Mouse (Mus musculus) embryonic facial prominence, embryonic 11.5 days (tissue): ENCODE measurements at regions not wholly inside any gene's neighbourhood (a gene's known extent, or its start where the extent isn't known, plus 50 kb on each side); places are given as distances from the start of the nearest gene placed in this dataset.

Source experiments
- ATAC-seq: fragments of 200-750 bp; cut with Nextera tagmentation; replicated peaks from 2 replicates; pipeline ENCODE4 v1.8.0; 2017; ENCODE audit warnings: low read depth; ENCODE audit not compliant: insufficient number of reproducible peaks, low FRiP score, low TSS enrichment
- DNase-seq: peaks from one replicate; pipeline ENCODE4 v3.0.0-alpha.2; 2015; ENCODE audit warnings: low spot score
- H3K27ac ChIP-seq: fragments of 300-500 bp; sonication (generic); replicated peaks from 2 replicates; pipeline ENCODE4 v1.5.1; 2014; ENCODE audit warnings: mild to moderate bottlenecking, low read depth, low read length, control low read depth
- H3K27me3 ChIP-seq: fragments of 300-500 bp; sonication (generic); 2 replicates; pipeline ENCODE4 v1.6.1; 2014; ENCODE audit warnings: mild to moderate bottlenecking, low read length, moderate library complexity, mixed read lengths; ENCODE audit not compliant: control insufficient read depth, insufficient read depth
- H3K36me3 ChIP-seq: fragments of 300-500 bp; sonication (generic); replicated peaks from 2 replicates; pipeline ENCODE4 v1.6.1; 2014; ENCODE audit warnings: low read depth, mild to moderate bottlenecking, low read length, moderate library complexity, mixed read lengths; ENCODE audit not compliant: control insufficient read depth, insufficient read depth
- H3K4me1 ChIP-seq: fragments of 300-500 bp; sonication (generic); 2 replicates; pipeline ENCODE4 v1.6.1; 2014; ENCODE audit warnings: low read length, mixed read lengths; ENCODE audit not compliant: control insufficient read depth, insufficient read depth
- H3K4me2 ChIP-seq: fragments of 300-500 bp; sonication (generic); 2 replicates; pipeline ENCODE4 v1.6.1; 2014; ENCODE audit warnings: low read depth, mild to moderate bottlenecking, control low read depth, low read length, moderate library complexity
- H3K4me3 ChIP-seq: fragments of 300-500 bp; sonication (generic); 2 replicates; pipeline ENCODE4 v1.5.1; 2014; ENCODE audit warnings: low read depth, low read length, control low read depth
- H3K9ac ChIP-seq: fragments of 300-500 bp; sonication (generic); replicated peaks from 2 replicates; pipeline ENCODE4 v1.6.1; 2014; ENCODE audit warnings: mild to moderate bottlenecking, control low read depth, low read length
- H3K9me3 ChIP-seq: fragments of 300-500 bp; sonication (generic); replicated peaks from 2 replicates; pipeline ENCODE4 v1.6.1; 2016; ENCODE audit warnings: mild to moderate bottlenecking, low read length, inconsistent platforms, mixed read lengths; ENCODE audit not compliant: control insufficient read depth
- WGBS: fragments of 180-500 bp; shearing (Covaris S2); extraction: QIAGEN DNeasy Blood & Tissue Kit; methylation state at CpG from one replicate; pipeline ENCODE4 v1.1.7; 2014; 5-methylcytosine and 5-hydroxymethylcytosine counted together

- H3K4me2 ChIP-seq, result no peak overlapping the region
- H3K4me1 ChIP-seq, result no peaks in the 10 kb centered on the region; the same call in 1 of the 2 replicates
- DNase-seq (peak; percentile 30), ATAC-seq (no peak)
- H3K36me3 ChIP-seq, result no peaks in the 10 kb centered on the region
- H3K9ac ChIP-seq, result no peak overlapping the region
- 64% methylated on average over 14 of the region's 14 CpGs for WGBS
- no peaks in the 10 kb centered on the region for H3K9me3 ChIP-seq
- H3K4me3 ChIP-seq, result no peak overlapping the region
- H3K27me3 ChIP-seq, result no peaks in the 10 kb centered on the region
- no peak overlapping the region for H3K27ac ChIP-seq
These were observed 107.9 kb upstream of the Irx3 start for GRCm38 (mm10) chr8:91909637-91910383.

- H3K36me3 ChIP-seq, result no peaks in the 10 kb centered on the region
- H3K4me2 ChIP-seq, result no peak overlapping the region
- no peaks in the 10 kb centered on the region for H3K27me3 ChIP-seq
- no peak overlapping the region for H3K4me3 ChIP-seq
- DNase-seq, result peak; percentile 21
- WGBS, result 70% methylated on average over 9 of the region's 9 CpGs
- H3K4me1 ChIP-seq, result no peaks in the 10 kb centered on the region; the same call in 1 of the 2 replicates
- H3K9me3 ChIP-seq, result no peaks in the 10 kb centered on the region
- H3K9ac ChIP-seq, result no peak overlapping the region
- H3K27ac ChIP-seq, result no peak overlapping the region
- ATAC-seq, result no peak
These were observed 107.0 kb upstream of the Irx3 start for GRCm38 (mm10) chr8:91908731-91909353.

- DNase-seq, result no peak
- no peak overlapping the region for H3K4me2 ChIP-seq
- no peak for ATAC-seq
- no peaks in the 10 kb centered on the region for H3K9me3 ChIP-seq
- no peak overlapping the region for H3K27ac ChIP-seq
- no peak overlapping the region for H3K9ac ChIP-seq
- H3K36me3 ChIP-seq, result no peaks in the 10 kb centered on the region
- H3K4me1 ChIP-seq, result no peaks in the 10 kb centered on the region; the same call in 1 of the 2 replicates
- H3K4me3 ChIP-seq, result no peak overlapping the region
- H3K27me3 ChIP-seq, result no peaks in the 10 kb centered on the region
- 91% methylated on average over 8 of the region's 8 CpGs for WGBS
These were observed 105.3 kb upstream of the Irx3 start for GRCm38 (mm10) chr8:91907178-91907577.

- 87% methylated on average over 10 of the region's 10 CpGs for WGBS
- ATAC-seq (no peak), DNase-seq (no peak)
- Histone ChIP-seq H3K4me3 (no peak overlapping the region), H3K27me3 (no peaks in the 10 kb centered on the region), H3K27ac (no peak overlapping the region), H3K4me2 (no peak overlapping the region), H3K4me1 (no peaks in the 10 kb centered on the region), H3K9me3 (no peaks in the 10 kb centered on the region), H3K36me3 (no peaks in the 10 kb centered on the region), H3K9ac (no peak overlapping the region)
These were observed 99.8 kb upstream of the Irx3 start for GRCm38 (mm10) chr8:91901525-91902281.

GRCm38 (mm10) chr8:91899747-91900146 is 97.9 kb upstream of the Irx3 start:
- 85% methylated on average over 7 of the region's 7 CpGs for WGBS
- H3K9me3 ChIP-seq, result no peaks in the 10 kb centered on the region
- no peak for ATAC-seq
- no peak overlapping the region for H3K27ac ChIP-seq
- no peak overlapping the region for H3K4me2 ChIP-seq
- H3K4me3 ChIP-seq, result no peak overlapping the region
- no peaks in the 10 kb centered on the region for H3K27me3 ChIP-seq
- H3K9ac ChIP-seq, result no peak overlapping the region
- no peaks in the 10 kb centered on the region for H3K36me3 ChIP-seq
- DNase-seq, result no peak
- H3K4me1 ChIP-seq, result no peaks in the 10 kb centered on the region

- H3K9me3 ChIP-seq, result no peaks in the 10 kb centered on the region
- H3K27ac ChIP-seq, result no peak overlapping the region
- no peak overlapping the region for H3K4me2 ChIP-seq
- H3K27me3 ChIP-seq, result no peaks in the 10 kb centered on the region
- H3K36me3 ChIP-seq, result no peaks in the 10 kb centered on the region
- no peaks in the 10 kb centered on the region for H3K4me1 ChIP-seq
- WGBS, result 33% methylated on average over 7 of the region's 7 CpGs
- DNase-seq (no peak), ATAC-seq (no peak)
- H3K9ac ChIP-seq, result no peak overlapping the region
- no peak overlapping the region for H3K4me3 ChIP-seq
These were observed 95.5 kb upstream of the Irx3 start for GRCm38 (mm10) chr8:91897381-91897780.

GRCm38 (mm10) chr8:91895987-91896386 is 94.1 kb upstream of the Irx3 start:
- H3K27ac ChIP-seq, result no peak overlapping the region

GRCm38 (mm10) chr8:91884862-91885261 is 83.0 kb upstream of the Irx3 start:
- no peak overlapping the region for H3K9ac ChIP-seq
- DNase-seq (no peak), ATAC-seq (no peak)
- no peaks in the 10 kb centered on the region for H3K9me3 ChIP-seq
- H3K36me3 ChIP-seq, result no peaks in the 10 kb centered on the region
- H3K27me3 ChIP-seq, result no peaks in the 10 kb centered on the region
- no peak overlapping the region for H3K27ac ChIP-seq
- H3K4me3 ChIP-seq, result no peak overlapping the region
- no peak overlapping the region for H3K4me2 ChIP-seq
- 78% methylated on average over 2 of the region's 2 CpGs for WGBS
- no peaks in the 10 kb centered on the region for H3K4me1 ChIP-seq

More at GRCm38 (mm10) chr8:91895987-91896386, 94.1 kb upstream of the Irx3 start:
- ATAC-seq, result no peak
- H3K4me2 ChIP-seq, result no peak overlapping the region
- H3K4me1 ChIP-seq, result no peaks in the 10 kb centered on the region
- H3K4me3 ChIP-seq, result no peak overlapping the region
- no peaks in the 10 kb centered on the region for H3K9me3 ChIP-seq
- H3K27me3 ChIP-seq, result no peaks in the 10 kb centered on the region
- DNase-seq, result no peak
- WGBS, result 76% methylated on average over 6 of the region's 6 CpGs
- H3K9ac ChIP-seq, result no peak overlapping the region
- no peaks in the 10 kb centered on the region for H3K36me3 ChIP-seq
